ENCODE assay signal across 30 mouse cellular contexts in the genomic region with DNA sequence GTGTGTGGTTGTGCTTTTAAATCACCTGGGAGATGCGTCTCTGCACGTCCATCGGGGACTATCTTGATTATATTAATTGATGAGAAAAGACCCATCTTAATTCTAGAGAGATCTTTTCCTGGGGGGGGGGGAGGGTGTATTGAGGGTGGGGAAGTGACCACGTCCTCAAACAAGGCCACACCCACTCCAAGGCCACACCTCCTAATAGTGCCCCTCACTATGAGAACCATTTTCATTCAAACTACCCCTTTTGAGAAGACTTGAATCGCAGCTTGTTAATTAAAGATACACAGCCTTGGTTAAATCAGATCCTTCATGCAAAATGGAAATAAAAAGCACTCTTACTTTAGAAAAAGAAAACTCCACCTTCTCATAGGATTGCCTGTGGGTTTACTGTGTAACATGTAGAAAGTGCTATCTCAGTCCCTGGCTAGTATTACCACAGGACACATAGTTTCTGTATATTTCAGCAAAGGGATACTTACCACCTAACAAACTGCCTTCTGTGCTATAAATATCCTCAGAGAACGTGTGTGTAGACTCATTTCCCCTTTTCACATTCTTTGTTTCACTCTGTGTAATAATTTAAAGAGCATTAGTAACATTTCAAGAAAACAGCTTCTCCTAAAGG. TPM values are rescaled to one million over a fixed set of nuclear protein-coding genes. Genes with fewer than 3 reads are reported as not detected.
DNase-seq lines count a peak whose midpoint lies in the region; ATAC-seq and TF ChIP-seq lines count a peak whose summit lies in the region.
"Had no signal": no experiment of that assay in that cellular context is flagged by ENCODE, and none has a peak within 500 bp of the region (broad histone marks: within the 10 kb centered on the region; RNA-seq: fewer than 3 reads in every experiment).

No protein-coding gene starts in this region.

- no peak overlapping the region for H3K4me3 ChIP-seq in liver, postnatal 0 days (ENCODE audit: low read depth, low read length)
- H3K4me3 ChIP-seq: erythroblast, embryonic 14.5 days; gastrocnemius, adult 2 months; heart, embryonic 13.5 days; hindbrain, embryonic 10.5 days; layer of hippocampus, adult 2 months; liver, embryonic 13.5 days; megakaryocyte, embryonic 14.5 days; midbrain, embryonic 12.5 days had no signal

- no peak for TF ChIP-seq CTCF in liver, postnatal 0 days (IDR thresholded peaks at IDR 0.05; ENCODE audit: low read depth)

- DNase-seq in liver, postnatal 0 days: no peak
- no peak for DNase-seq in liver
- no peak for DNase-seq in cerebellum, adult 18-20 months
- DNase-seq in layer of hippocampus, postnatal 36 days: no peak
- DNase-seq in lung, postnatal 25 days (ENCODE audit: low spot score): no peak
- DNase-seq: adrenal gland, adult 2 months; adrenal gland, postnatal 36 days; cerebellum, adult 9-10 months; cerebellum, postnatal 36 days; gastrocnemius, adult 2 months; heart, postnatal 10 days; kidney, adult 18-20 months; kidney, postnatal 36 days; left cerebral cortex, postnatal 4 days; liver, embryonic 13.5 days; lung, adult 2 months; lung, postnatal 10 days; thymus, postnatal 14 days had no signal

- peak overlapping the region; percentile 18 for H3K27ac ChIP-seq in liver, postnatal 0 days (ENCODE audit: low read depth)
- H3K27ac ChIP-seq: gastrocnemius, adult 2 months; heart, embryonic 13.5 days; hindbrain, embryonic 10.5 days; layer of hippocampus, adult 2 months; liver, embryonic 13.5 days; midbrain, embryonic 12.5 days had no signal

- WGBS in liver, postnatal 0 days (ENCODE audit: insufficient replicate concordance): 55% methylated on average over 6 of the region's 6 CpGs

- no peaks in the 10 kb centered on the region; the same call in 1 of the 2 replicates for H3K4me1 ChIP-seq in liver, postnatal 0 days (ENCODE audit: insufficient read depth)
- H3K4me1 ChIP-seq: hindbrain, embryonic 10.5 days; liver, embryonic 13.5 days; midbrain, embryonic 12.5 days had no signal

- H3K36me3 ChIP-seq in liver, postnatal 0 days (replicated peaks; ENCODE audit: insufficient read depth, low read length): no peaks in the 10 kb centered on the region
- H3K36me3 ChIP-seq: heart, embryonic 13.5 days; hindbrain, embryonic 10.5 days; liver, embryonic 13.5 days; midbrain, embryonic 12.5 days had no signal

- ATAC-seq in liver, postnatal 0 days: no peak
- peak; percentile 88 for ATAC-seq in common myeloid progenitor, adult 5-6 weeks (replicated peaks; ENCODE audit: low read depth, poor library complexity, severe bottlenecking)
- ATAC-seq in megakaryocyte progenitor cell, adult 5-6 weeks (replicated peaks; ENCODE audit: poor library complexity): peak; percentile 86
- ATAC-seq: activated CD4-positive, CD25-positive, alpha-beta regulatory T cell, adult 4 months; CD4-positive, CD25-positive, alpha-beta regulatory T cell, adult 4 months; forebrain, embryonic 16.5 days; hindbrain, embryonic 16.5 days had no signal

- no peak for TF ChIP-seq EP300 in liver, postnatal 0 days (IDR thresholded peaks at IDR 0.05; ENCODE audit: low read depth)

- no peak overlapping the region for H3K9ac ChIP-seq in liver, postnatal 0 days (replicated peaks)
- H3K9ac ChIP-seq: heart, embryonic 13.5 days; liver, embryonic 13.5 days; midbrain, embryonic 12.5 days had no signal

- no peaks in the 10 kb centered on the region for H3K9me3 ChIP-seq in liver, postnatal 0 days (ENCODE audit: low read length)
- H3K9me3 ChIP-seq: hindbrain, embryonic 10.5 days; liver, embryonic 13.5 days; megakaryocyte, embryonic 14.5 days; midbrain, embryonic 12.5 days had no signal

- no peak overlapping the region for H3K4me2 ChIP-seq in liver, postnatal 0 days (ENCODE audit: low read depth, low read length)
- H3K4me2 ChIP-seq: heart, embryonic 13.5 days; liver, embryonic 13.5 days; midbrain, embryonic 12.5 days had no signal

- no peaks in the 10 kb centered on the region for H3K27me3 ChIP-seq in liver, postnatal 0 days (ENCODE audit: insufficient read depth, low read length)
- H3K27me3 ChIP-seq: heart, embryonic 13.5 days; liver, embryonic 13.5 days; megakaryocyte, embryonic 14.5 days; midbrain, embryonic 12.5 days had no signal

RNA-seq across cellular contexts. Expression of a gene that starts 9.1 kb away (rescaled TPM):
- 13.4 and 14.6 TPM in 2 replicates for polyA plus RNA-seq in liver, postnatal 0 days (2015; fragmentation: Nextera tagmentation; extraction: Ambion mirVana)
- 107 and 121 TPM in 2 replicates for total RNA-seq in common myeloid progenitor, adult 5-6 weeks (2017)
- 52.8 and 69.9 TPM in 2 replicates for total RNA-seq in megakaryocyte progenitor cell, adult 5-6 weeks (2015)
- 91.1 and 120 TPM in 2 replicates for total RNA-seq in megakaryocyte progenitor cell, adult 5-6 weeks (2017)
- 10 to 100 TPM; 24.4 to 31.5 TPM for total RNA-seq in layer of hippocampus, postnatal 36 days (2021)

RNA-seq across cellular contexts. Expression of a gene that starts 9.1 kb away (rescaled TPM):
- polyA plus RNA-seq in liver, postnatal 0 days (2015; fragmentation: Nextera tagmentation; extraction: Ambion mirVana): 0.69 and 0.76 TPM in 2 replicates
- 2.5 and 3.7 TPM in 2 replicates for total RNA-seq in common myeloid progenitor, adult 5-6 weeks (2017)
- total RNA-seq in megakaryocyte progenitor cell, adult 5-6 weeks (2015): 0.44 and 1.1 TPM in 2 replicates
- 1.5 and 1.8 TPM in 2 replicates for total RNA-seq in megakaryocyte progenitor cell, adult 5-6 weeks (2017)
- total RNA-seq in layer of hippocampus, postnatal 36 days (2021): 1 to 10 TPM; 4.8 to 5.2 TPM

RNA-seq across cellular contexts. Expression of a gene that starts 33.7 kb away (rescaled TPM):
- polyA plus RNA-seq in liver, postnatal 0 days (2015; fragmentation: Nextera tagmentation; extraction: Ambion mirVana): 48.9 and 55.1 TPM in 2 replicates
- total RNA-seq in common myeloid progenitor, adult 5-6 weeks (2017): 123 and 138 TPM in 2 replicates
- total RNA-seq in megakaryocyte progenitor cell, adult 5-6 weeks (2015): 186 and 238 TPM in 2 replicates
- total RNA-seq in megakaryocyte progenitor cell, adult 5-6 weeks (2017): 247 and 275 TPM in 2 replicates
- total RNA-seq in layer of hippocampus, postnatal 36 days (2021): 10 to 100 TPM; 91.1 to 92.7 TPM
